Mouse (Mus musculus) liver, embryonic 14.5 days (tissue): ENCODE measurements around the gene Cfl1. TPM values are rescaled to one million over a fixed set of nuclear protein-coding genes. Genes with fewer than 3 reads are reported as not detected.

Source experiments
- ATAC-seq: fragments of 200-750 bp; cut with Nextera tagmentation; 2 replicates; pipeline ENCODE4 v1.8.0; 2017; ENCODE audit warnings: moderate number of reproducible peaks, mild to moderate bottlenecking, moderate library complexity; ENCODE audit not compliant: insufficient read depth
- DNase-seq, 3 experiments: peaks; one replicate each; pipeline ENCODE4 v3.0.0-alpha.2; 2012 to 2013; ENCODE audit warnings: low read depth in 3 of 3, low spot score in 3 of 3
- H3K27ac ChIP-seq: fragments of 300-500 bp; sonication (generic); 2 replicates; pipeline ENCODE4 v1.5.1; 2014; ENCODE audit warnings: moderate library complexity, mild to moderate bottlenecking, control low read depth, inconsistent platforms
- H3K27me3 ChIP-seq: fragments of 300-500 bp; sonication (generic); 2 replicates; pipeline ENCODE4 v1.6.1; 2014; ENCODE audit warnings: mild to moderate bottlenecking, low read length, moderate library complexity; ENCODE audit not compliant: control insufficient read depth, insufficient read depth
- H3K36me3 ChIP-seq: fragments of 300-500 bp; sonication (generic); replicated peaks from 2 replicates; pipeline ENCODE4 v1.6.1; 2014; ENCODE audit warnings: low read depth; ENCODE audit not compliant: control insufficient read depth, insufficient read depth
- H3K4me1 ChIP-seq, 2 experiments: fragments of 200-500 bp in 1 of 2; fragments of 300-500 bp in 1 of 2; sonication (generic) in 1 of 2; replicated peaks; 2 replicates each; pipeline ENCODE4 v1.6.1; 2012 to 2014; ENCODE audit warnings: antibody characterized with exemption in 1 of 2, inconsistent platforms in 1 of 2, low read length in 1 of 2; ENCODE audit not compliant: control insufficient read depth in 2 of 2, insufficient read depth in 2 of 2
- H3K4me2 ChIP-seq: fragments of 300-500 bp; sonication (generic); 2 replicates; pipeline ENCODE4 v1.6.1; 2014; ENCODE audit warnings: low read depth, mild to moderate bottlenecking, control low read depth, moderate library complexity
- H3K4me3 ChIP-seq, 2 experiments: fragments of 200-500 bp in 1 of 2; fragments of 300-500 bp in 1 of 2; sonication (generic) in 1 of 2; 2 replicates each; pipeline ENCODE4 v1.5.1; 2012 to 2014; ENCODE audit warnings: low read depth in 2 of 2, low read length in 2 of 2, mild to moderate bottlenecking in 2 of 2, control low read depth in 1 of 2, inconsistent platforms in 1 of 2, moderate library complexity in 1 of 2; ENCODE audit not compliant: insufficient read depth in 1 of 2
- H3K9ac ChIP-seq: fragments of 300-500 bp; sonication (generic); replicated peaks from 2 replicates; pipeline ENCODE4 v1.6.1; 2014; ENCODE audit warnings: mild to moderate bottlenecking, control low read depth, moderate library complexity
- H3K9me3 ChIP-seq: fragments of 300-500 bp; sonication (generic); 2 replicates; pipeline ENCODE4 v1.6.1; 2016; ENCODE audit warnings: low read length, mixed read lengths; ENCODE audit not compliant: control insufficient read depth
- CTCF ChIP-seq: IDR thresholded peaks from 2 replicates; pipeline ENCODE4 v1.5.1; 2016; ENCODE audit warnings: antibody characterized with exemption, low read depth, control low read depth
- EP300 ChIP-seq: IDR thresholded peaks from 2 replicates; pipeline ENCODE4 v1.6.1; 2016; ENCODE audit warnings: antibody characterized with exemption, low read depth
- WGBS: fragments of 180-500 bp; shearing (Covaris S2); extraction: QIAGEN DNeasy Blood & Tissue Kit; methylation state at CpG from one replicate; pipeline ENCODE4 v1.1.7; 2014; ENCODE audit not compliant: insufficient replicate concordance; 5-methylcytosine and 5-hydroxymethylcytosine counted together
- polyA plus RNA-seq, 2 experiments: library from polyadenylated mRNA; depleted of rRNA in 1 of 2; stranded (reverse) in 1 of 2; unstranded in 1 of 2; fragments of >200 nt; fragmentation: Nextera tagmentation in 1 of 2; extraction: Ambion mirVana in 1 of 2; gene quantifications; 2 replicates each; pipeline versions ENCODE4 v1.2.1 to v1.2.3; 2012 to 2014

Cfl1 gene
- polyA plus RNA-seq, 2 experiments: 443 to 1,304 TPM

GRCm38 (mm10) chr19:5515840-5516777 is 25.9 kb downstream of the Cfl1 start:
- H3K4me2 ChIP-seq: no peak overlapping the region
- peaks cover 11 to 18% of the 10 kb centered on the region in 2 experiments for H3K4me1 ChIP-seq
- H3K27ac ChIP-seq: no peak overlapping the region
- H3K4me3 ChIP-seq: no peak overlapping the region
- H3K27me3 ChIP-seq: no peaks in the 10 kb centered on the region
- TF ChIP-seq EP300 (no peak), CTCF (peak; percentile 36)
- H3K9ac ChIP-seq: no peak overlapping the region
- 80% methylated on average over 7 of the region's 7 CpGs for WGBS
- DNase-seq (no peak), ATAC-seq (no peak)
- H3K36me3 ChIP-seq: no peaks in the 10 kb centered on the region
- no peaks in the 10 kb centered on the region for H3K9me3 ChIP-seq

- no peaks in the 10 kb centered on the region for H3K27me3 ChIP-seq
- no peak for ATAC-seq
- no peaks in the 10 kb centered on the region for H3K9me3 ChIP-seq
- H3K9ac ChIP-seq: no peak overlapping the region
- peaks cover 5 to 9% of the 10 kb centered on the region in 2 experiments for H3K4me1 ChIP-seq
- no peak overlapping the region for H3K4me2 ChIP-seq
- WGBS: 75% methylated on average over 8 of the region's 8 CpGs
- no peaks in the 10 kb centered on the region for H3K36me3 ChIP-seq
- no peak overlapping the region for H3K27ac ChIP-seq
- no peak for DNase-seq
- 0 out of 2 replicates have a peak, but pooled peaks have one; percentile 16 for TF ChIP-seq CTCF
- no peak for TF ChIP-seq EP300
- H3K4me3 ChIP-seq: no peak overlapping the region
These were observed 26.8 kb downstream of the Cfl1 start for GRCm38 (mm10) chr19:5516906-5517505.

GRCm38 (mm10) chr19:5518721-5519120 is 28.5 kb downstream of the Cfl1 start:
- H3K27ac ChIP-seq: no peak overlapping the region
- H3K4me3 ChIP-seq: no peak overlapping the region
- H3K4me2 ChIP-seq: no peak overlapping the region
- no peaks in the 10 kb centered on the region for H3K36me3 ChIP-seq
- H3K9ac ChIP-seq: no peak overlapping the region
- TF ChIP-seq CTCF (no peak), EP300 (no peak)
- ATAC-seq (no peak), DNase-seq (no peak)
- no peaks in the 10 kb centered on the region for H3K9me3 ChIP-seq
- H3K4me1 ChIP-seq: no peaks in the 10 kb centered on the region
- WGBS: 49% methylated on average over 3 of the region's 3 CpGs
- no peaks in the 10 kb centered on the region for H3K27me3 ChIP-seq

- Histone ChIP-seq H3K27ac (no peak overlapping the region), H3K36me3 (no peaks in the 10 kb centered on the region), H3K9ac (no peak overlapping the region), H3K4me3 (no peak overlapping the region), H3K27me3 (no peaks in the 10 kb centered on the region), H3K4me1 (peaks cover 2% of the 10 kb centered on the region in 2 experiments; a peak in 1 of 4 replicates), H3K9me3 (no peaks in the 10 kb centered on the region), H3K4me2 (no peak overlapping the region)
- no peak for DNase-seq
- ATAC-seq: no peak
- WGBS: 78% methylated on average over 5 of the region's 5 CpGs
- TF ChIP-seq CTCF (no peak), EP300 (no peak)
These were observed 34.9 kb downstream of the Cfl1 start for GRCm38 (mm10) chr19:5525204-5525603.
